Mouse (Mus musculus) kidney, embryonic 14.5 days (tissue): Measurements from ENCODE around the gene Ufm1. TPM values are rescaled to one million over a fixed set of nuclear protein-coding genes. Genes with fewer than 3 reads are reported as not detected.

Source experiments
- ATAC-seq: fragments of 200-750 bp; cut with Nextera tagmentation; 2 replicates; pipeline ENCODE4 v1.8.0; 2017; ENCODE audit warnings: moderate number of reproducible peaks, mild to moderate bottlenecking, moderate TSS enrichment, moderate library complexity; ENCODE audit not compliant: low FRiP score, low TSS enrichment
- H3K27ac ChIP-seq: fragments of 300-500 bp; sonication (generic); 2 replicates; pipeline ENCODE4 v1.5.1; 2014; ENCODE audit warnings: low read depth, mild to moderate bottlenecking, low read length, moderate library complexity, mixed read lengths
- H3K27me3 ChIP-seq: fragments of 300-500 bp; sonication (generic); 2 replicates; pipeline ENCODE4 v1.6.1; 2014; ENCODE audit warnings: mild to moderate bottlenecking, low read length; ENCODE audit not compliant: control insufficient read depth, insufficient read depth
- H3K36me3 ChIP-seq: fragments of 300-500 bp; sonication (generic); 2 replicates; pipeline ENCODE4 v1.6.1; 2014; ENCODE audit warnings: low read length, mixed read lengths; ENCODE audit not compliant: control insufficient read depth, insufficient read depth
- H3K4me1 ChIP-seq: fragments of 300-500 bp; sonication (generic); 2 replicates; pipeline ENCODE4 v1.6.1; 2014; ENCODE audit warnings: low read length, mixed read lengths; ENCODE audit not compliant: control insufficient read depth, insufficient read depth
- H3K4me2 ChIP-seq: fragments of 300-500 bp; sonication (generic); replicated peaks from 2 replicates; pipeline ENCODE4 v1.6.1; 2014; ENCODE audit warnings: low read depth, mild to moderate bottlenecking, low read length
- H3K4me3 ChIP-seq: fragments of 300-500 bp; sonication (generic); 2 replicates; pipeline ENCODE4 v1.5.1; 2014; ENCODE audit warnings: mild to moderate bottlenecking, low read length
- H3K9ac ChIP-seq: fragments of 300-500 bp; sonication (generic); 2 replicates; pipeline ENCODE4 v1.6.1; 2014; ENCODE audit warnings: low read depth, mild to moderate bottlenecking, low read length, moderate library complexity
- H3K9me3 ChIP-seq: fragments of 300-500 bp; sonication (generic); 2 replicates; pipeline ENCODE4 v1.6.1; 2016; ENCODE audit warnings: low read length; ENCODE audit not compliant: control insufficient read depth
- WGBS: fragments of 180-500 bp; shearing (Covaris S2); extraction: QIAGEN DNeasy Blood & Tissue Kit; methylation state at CpG from one replicate; pipeline ENCODE4 v1.1.7; 2014; 5-methylcytosine and 5-hydroxymethylcytosine counted together
- polyA plus RNA-seq: library from polyadenylated mRNA; unstranded; fragments of >200 nt; fragmentation: Nextera tagmentation; extraction: Ambion mirVana; gene quantifications from 2 replicates; pipeline ENCODE4 v1.2.1, GENCODE M21; 2014

The Ufm1 gene
- polyA plus RNA-seq, 1 experiment from 2014 or later: 87.9 TPM

DNA sequence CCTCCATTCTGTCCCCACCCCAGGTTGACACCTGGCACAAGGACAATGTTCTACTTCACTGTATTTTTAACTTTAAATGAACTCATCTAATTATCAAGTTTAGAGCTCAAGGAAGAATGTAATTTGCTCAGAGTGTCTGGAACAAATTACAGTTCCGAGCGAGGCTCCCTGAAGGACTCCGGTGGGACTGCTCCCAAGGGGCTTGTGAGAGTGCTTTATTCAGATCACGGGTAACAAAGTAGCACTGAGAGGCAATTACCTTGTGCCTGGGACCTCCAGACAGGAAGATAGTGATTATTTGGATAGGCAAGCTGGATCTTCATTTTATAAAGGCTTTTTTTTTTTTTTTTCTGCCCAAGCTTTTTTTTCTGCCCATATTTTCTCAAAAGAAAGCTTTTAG lies 15.9 kb downstream of the Ufm1 start:
- no peaks in the 10 kb centered on the region for H3K9me3 ChIP-seq
- H3K9ac ChIP-seq: no peak overlapping the region
- H3K4me3 ChIP-seq: no peak overlapping the region
- no peak overlapping the region for H3K27ac ChIP-seq
- H3K4me1 ChIP-seq: no peaks in the 10 kb centered on the region
- no peaks in the 10 kb centered on the region for H3K27me3 ChIP-seq
- H3K4me2 ChIP-seq: no peak overlapping the region
- no peaks in the 10 kb centered on the region for H3K36me3 ChIP-seq
- no peak for ATAC-seq
- WGBS: 64% methylated on average over 4 of the region's 4 CpGs

DNA sequence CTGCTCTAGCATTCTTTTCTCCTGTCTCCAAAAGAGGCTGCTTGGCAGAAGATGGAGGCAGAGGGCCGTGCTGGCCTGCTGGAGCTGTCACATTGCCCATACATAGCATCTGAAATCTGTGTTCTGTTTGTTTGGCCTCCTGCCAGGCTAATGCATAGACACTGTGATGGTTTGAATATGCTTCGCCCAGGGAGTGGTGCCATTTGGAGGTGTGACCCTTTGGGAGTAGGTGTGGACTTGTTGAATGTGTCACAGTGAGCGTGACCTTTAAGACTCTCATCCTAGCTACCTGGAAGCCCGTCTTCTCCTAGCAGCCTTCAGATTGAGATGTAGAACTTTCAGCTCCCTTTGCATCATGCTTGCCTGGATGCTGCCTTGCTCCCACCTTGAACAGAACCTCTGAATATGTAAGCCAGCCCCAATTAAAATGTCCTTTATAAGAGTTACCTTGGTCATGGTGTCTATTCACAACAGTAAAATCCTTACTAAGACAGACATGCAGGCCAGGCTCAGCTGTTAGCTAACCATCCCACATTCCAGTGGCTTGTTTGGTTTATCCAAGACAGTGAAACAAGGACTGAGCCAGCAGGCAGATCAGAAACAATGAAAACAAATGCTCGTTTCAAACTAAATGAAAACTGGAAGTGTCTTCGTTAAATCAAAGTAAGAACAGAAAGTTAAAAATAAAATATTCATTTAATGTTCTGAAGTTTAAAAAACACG lies 17.3 kb downstream of the Ufm1 start:
- ATAC-seq: no peak
- no peak overlapping the region for H3K4me2 ChIP-seq
- H3K9me3 ChIP-seq: no peaks in the 10 kb centered on the region
- H3K27ac ChIP-seq: no peak overlapping the region
- 72% methylated on average over 7 of the region's 7 CpGs for WGBS
- H3K4me1 ChIP-seq: no peaks in the 10 kb centered on the region
- no peak overlapping the region for H3K4me3 ChIP-seq
- H3K27me3 ChIP-seq: no peaks in the 10 kb centered on the region
- H3K36me3 ChIP-seq: no peaks in the 10 kb centered on the region
- H3K9ac ChIP-seq: no peak overlapping the region

DNA sequence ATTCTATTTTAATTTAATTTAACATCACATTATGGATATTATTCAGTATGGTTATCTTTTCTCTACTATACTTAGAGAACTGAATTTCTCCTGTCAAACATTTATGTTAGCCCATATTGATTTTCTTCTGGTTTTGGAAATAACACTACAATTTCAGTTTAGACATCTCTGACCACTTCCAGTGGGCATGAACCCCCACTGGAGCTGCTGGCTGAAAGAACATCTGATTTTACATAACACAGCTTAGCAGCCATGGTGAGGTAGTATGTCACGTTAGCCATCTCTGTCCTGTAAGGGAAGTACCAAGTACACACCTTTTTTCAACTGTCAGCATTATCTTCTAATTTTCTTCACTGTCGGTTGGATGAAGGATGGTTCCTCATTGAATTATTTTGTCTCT lies 18.8 kb downstream of the Ufm1 start, which contains the start of gene Gm10985:
TSS of gene Gm10985 (plus strand) at position 301 of the 400 bp plus-strand sequence.
- no peaks in the 10 kb centered on the region for H3K27me3 ChIP-seq
- WGBS: 87% methylated on average over 2 of the region's 2 CpGs
- H3K4me1 ChIP-seq: no peaks in the 10 kb centered on the region
- no peaks in the 10 kb centered on the region for H3K36me3 ChIP-seq
- no peak within 1 kb of the TSS for H3K9ac ChIP-seq
- H3K27ac ChIP-seq: no peak within 1 kb of the TSS
- no peak within 1 kb of the TSS for H3K4me3 ChIP-seq
- H3K4me2 ChIP-seq: no peak within 1 kb of the TSS
- no peak for ATAC-seq
- no peaks in the 10 kb centered on the region for H3K9me3 ChIP-seq

DNA sequence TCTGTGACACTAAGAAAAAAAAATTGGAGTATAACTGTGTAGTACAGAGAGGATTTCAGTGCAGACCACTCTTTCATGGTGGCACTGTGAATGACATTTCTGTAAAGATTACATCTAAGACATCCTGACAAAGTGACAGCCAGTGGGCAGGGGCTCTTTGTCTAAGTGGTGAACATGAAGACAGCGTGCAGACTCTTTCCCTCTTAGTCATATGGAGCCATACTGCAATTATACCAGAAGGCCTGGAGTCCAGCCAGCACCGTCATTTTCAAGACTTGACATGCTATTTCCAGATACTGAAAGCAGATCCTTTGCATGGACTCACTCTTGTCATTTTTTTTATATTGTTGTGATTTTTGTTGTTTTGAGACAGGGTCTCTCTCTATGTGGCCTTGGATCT lies 29.4 kb downstream of the Ufm1 start:
- ATAC-seq: no peak
- H3K9ac ChIP-seq: no peak overlapping the region
- no peak overlapping the region for H3K27ac ChIP-seq
- H3K9me3 ChIP-seq: no peaks in the 10 kb centered on the region
- H3K4me1 ChIP-seq: no peaks in the 10 kb centered on the region
- no peaks in the 10 kb centered on the region for H3K27me3 ChIP-seq
- no peak overlapping the region for H3K4me3 ChIP-seq
- 87% methylated on average over 2 of the region's 2 CpGs for WGBS
- no peak overlapping the region for H3K4me2 ChIP-seq
- H3K36me3 ChIP-seq: no peaks in the 10 kb centered on the region

DNA sequence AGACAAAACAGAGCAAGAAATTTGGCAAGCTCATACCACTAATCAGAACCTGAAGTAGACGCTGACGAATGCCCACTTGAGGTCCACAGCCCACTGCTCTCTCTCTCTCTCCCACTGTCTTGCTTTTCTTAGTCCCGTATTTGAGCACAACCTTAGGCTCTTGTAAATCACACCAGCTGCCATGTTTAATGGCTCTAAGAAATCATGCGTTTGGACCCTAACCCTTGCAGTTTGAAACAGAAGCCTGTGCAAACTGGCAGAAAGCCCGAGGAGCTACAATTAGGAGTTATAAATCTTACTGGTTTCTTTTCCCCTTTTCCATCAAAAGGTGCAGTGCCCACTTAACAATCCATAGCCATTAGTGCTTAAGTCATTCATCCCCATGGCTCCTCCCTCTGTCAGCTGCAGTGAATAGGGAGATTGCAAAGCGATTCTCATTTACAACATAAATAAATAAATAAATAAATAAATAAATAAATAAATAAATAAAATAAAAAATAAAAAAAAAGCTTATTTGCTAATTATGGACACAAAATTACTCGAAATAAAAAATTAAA lies 50.1 kb downstream of the Ufm1 start:
- no peaks in the 10 kb centered on the region for H3K4me1 ChIP-seq
- no peaks in the 10 kb centered on the region for H3K36me3 ChIP-seq
- H3K9me3 ChIP-seq: no peaks in the 10 kb centered on the region
- H3K4me2 ChIP-seq: no peak overlapping the region
- peak; percentile 96 for ATAC-seq
- H3K27ac ChIP-seq: no peak overlapping the region
- H3K27me3 ChIP-seq: no peaks in the 10 kb centered on the region
- H3K9ac ChIP-seq: no peak overlapping the region
- 25% methylated on average over 7 of the region's 7 CpGs for WGBS
- no peak overlapping the region for H3K4me3 ChIP-seq

Other genes starting within 250 kb of the Ufm1 start
- gene Frem2, start 206.5 kb downstream of the Ufm1 start, polyA plus RNA-seq: 14.8 and 27.0 TPM in 2 replicates
- not detected in 2 replicates for gene Gm10985, start 18.7 kb downstream of the Ufm1 start, polyA plus RNA-seq